Mouse (Mus musculus): ENCODE measurements around the gene Trim2. TPM values are rescaled to one million over a fixed set of nuclear protein-coding genes. Genes with fewer than 3 reads are reported as not detected.
A peak's percentile ranks its signal among the peaks of the same experiment; 100 is the strongest.

Gene Trim2
- total and polyA plus RNA-seq, 2 experiments from 2014 or later = 149 to 291 TPM

DNA sequence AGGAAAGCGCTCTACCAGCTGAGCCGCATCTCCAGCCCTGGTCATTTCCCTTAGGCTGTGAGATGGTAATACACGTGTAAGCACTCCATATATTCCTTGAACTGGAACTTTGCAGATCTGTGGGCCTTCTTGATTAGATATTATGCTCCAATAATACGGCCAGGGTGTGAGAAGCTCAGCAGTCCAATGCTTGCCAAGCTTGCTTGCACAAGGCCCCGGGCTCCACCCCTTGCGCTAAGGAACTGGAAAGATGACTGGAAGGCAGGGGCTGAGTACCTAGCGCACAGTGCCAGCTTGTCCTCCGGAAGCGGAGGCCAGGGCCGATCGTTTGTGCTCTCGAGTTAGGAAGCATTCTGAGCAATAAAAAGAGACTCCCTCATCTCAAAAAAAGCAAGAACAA lies 29.7 kb upstream of the Trim2 start:
- Histone ChIP-seq H3K4me1 (ENCODE audit: insufficient read depth, low read length) (no peaks in the 10 kb centered on the region), H3K27me3 (ENCODE audit: insufficient read depth, low read length) (no peaks in the 10 kb centered on the region), H3K27ac (ENCODE audit: low read depth, low read length) (no peak overlapping the region), H3K9me3 (ENCODE audit: low read length) (no peaks in the 10 kb centered on the region), H3K36me3 (ENCODE audit: insufficient read depth, low read length) (no peaks in the 10 kb centered on the region), H3K4me2 (ENCODE audit: low read depth, low read length, poor library complexity, severe bottlenecking) (no peak overlapping the region), H3K9ac (replicated peaks; ENCODE audit: low read length, poor library complexity, severe bottlenecking) (no peak overlapping the region), H3K4me3 (ENCODE audit: low read depth, low read length) (no peak overlapping the region)
- TF ChIP-seq CTCF (IDR thresholded peaks at IDR 0.05) = no peak
- DNase-seq (ENCODE audit: low spot score) = no peak
- no peak for ATAC-seq (ENCODE audit: low FRiP score)
- 93% methylated on average over 12 of the region's 12 CpGs for WGBS

- no peak for TF ChIP-seq CTCF (IDR thresholded peaks at IDR 0.05)
- Histone ChIP-seq H3K27me3 (ENCODE audit: insufficient read depth, low read length) (no peaks in the 10 kb centered on the region), H3K4me3 (ENCODE audit: low read depth, low read length) (no peak overlapping the region), H3K27ac (ENCODE audit: low read depth, low read length) (no peak overlapping the region), H3K4me2 (ENCODE audit: low read depth, low read length, poor library complexity, severe bottlenecking) (peak overlapping the region; percentile 50; the same call in 1 of the 2 replicates), H3K9me3 (ENCODE audit: low read length) (no peaks in the 10 kb centered on the region), H3K9ac (replicated peaks; ENCODE audit: low read length, poor library complexity, severe bottlenecking) (no peak overlapping the region), H3K4me1 (ENCODE audit: insufficient read depth, low read length) (no peaks in the 10 kb centered on the region), H3K36me3 (ENCODE audit: insufficient read depth, low read length) (no peaks in the 10 kb centered on the region)
- DNase-seq (ENCODE audit: low spot score) (no peak), ATAC-seq (ENCODE audit: low FRiP score) (no peak)
- 39% methylated on average over 8 of the region's 8 CpGs for WGBS
These were observed 28.9 kb upstream of the Trim2 start for GRCm38 (mm10) chr3:84335421-84336073.

GRCm38 (mm10) chr3:84334771-84335420 lies 28.2 kb upstream of the Trim2 start:
- 16% methylated on average over 20 of the region's 20 CpGs for WGBS
- DNase-seq (ENCODE audit: low spot score) = peak; percentile 12

DNA sequence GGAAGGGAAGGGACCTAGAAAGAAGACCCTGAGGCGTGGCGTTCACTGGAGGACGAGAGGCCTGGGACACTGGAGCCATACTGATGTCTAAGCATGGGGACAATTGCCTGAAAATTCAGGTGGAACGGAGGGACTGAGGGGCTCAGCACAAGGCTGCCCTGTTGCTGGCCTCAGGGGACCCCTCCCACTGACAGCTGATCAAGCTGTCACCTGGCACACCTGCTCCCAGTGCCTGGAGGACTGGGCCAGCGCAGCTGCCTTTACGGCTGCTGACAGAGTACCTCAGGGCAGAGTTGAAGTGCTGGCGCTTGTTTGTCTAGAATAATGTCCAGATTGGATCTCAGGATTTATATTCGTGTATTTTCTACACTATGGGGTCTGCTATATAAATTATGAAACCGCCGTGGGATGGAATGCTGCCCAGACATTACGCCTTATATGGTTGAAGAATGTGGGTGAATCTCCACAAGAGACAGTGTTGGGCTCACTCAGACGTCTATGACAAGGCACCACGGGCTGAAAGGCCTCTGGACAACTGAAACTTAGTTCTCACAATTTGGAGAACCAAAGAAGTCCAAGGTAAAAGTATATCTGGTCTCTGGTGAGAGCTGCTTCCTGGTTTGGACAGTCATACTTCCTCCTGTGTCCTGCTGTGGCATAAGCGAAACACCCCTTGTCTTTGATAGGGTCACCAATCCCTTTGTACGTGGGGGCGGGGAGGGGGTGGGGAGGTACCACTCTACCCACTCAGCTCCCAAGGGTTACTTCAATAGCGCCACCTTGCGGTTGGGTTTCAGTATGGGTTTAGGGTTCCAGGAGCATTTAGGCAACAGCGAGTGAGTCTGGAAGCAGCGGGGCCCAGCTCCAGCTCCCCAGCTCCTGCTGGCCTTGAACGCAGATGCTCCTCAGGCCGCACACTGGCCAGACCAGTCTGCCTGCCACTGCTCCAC lies 27.0 kb upstream of the Trim2 start:
- no peak overlapping the region for H3K9ac ChIP-seq (replicated peaks; ENCODE audit: low read length, poor library complexity, severe bottlenecking)
- no peaks in the 10 kb centered on the region for H3K27me3 ChIP-seq (ENCODE audit: insufficient read depth, low read length)
- H3K36me3 ChIP-seq (ENCODE audit: insufficient read depth, low read length) = no peaks in the 10 kb centered on the region
- H3K4me1 ChIP-seq (ENCODE audit: insufficient read depth, low read length) = no peaks in the 10 kb centered on the region
- ATAC-seq (ENCODE audit: low FRiP score) = no peak
- H3K27ac ChIP-seq (ENCODE audit: low read depth, low read length) = no peak overlapping the region
- H3K4me3 ChIP-seq (ENCODE audit: low read depth, low read length) = no peak overlapping the region
- WGBS = 53% methylated on average over 22 of the region's 22 CpGs
- no peaks in the 10 kb centered on the region for H3K9me3 ChIP-seq (ENCODE audit: low read length)
- no peak overlapping the region for H3K4me2 ChIP-seq (ENCODE audit: low read depth, low read length, poor library complexity, severe bottlenecking)
- peak; percentile 17 for DNase-seq (ENCODE audit: low spot score)
- TF ChIP-seq CTCF (IDR thresholded peaks at IDR 0.05) = peak; percentile 59

More at GRCm38 (mm10) chr3:84334771-84335420, 28.2 kb upstream of the Trim2 start:
- no peaks in the 10 kb centered on the region for H3K27me3 ChIP-seq (ENCODE audit: insufficient read depth, low read length)
- H3K4me1 ChIP-seq (ENCODE audit: insufficient read depth, low read length) = no peaks in the 10 kb centered on the region
- peak overlapping the region; percentile 22 for H3K4me3 ChIP-seq (ENCODE audit: low read depth, low read length)
- no peak overlapping the region for H3K27ac ChIP-seq (ENCODE audit: low read depth, low read length)
- no peaks in the 10 kb centered on the region for H3K36me3 ChIP-seq (ENCODE audit: insufficient read depth, low read length)
- H3K9ac ChIP-seq (replicated peaks; ENCODE audit: low read length, poor library complexity, severe bottlenecking) = no peak overlapping the region
- ATAC-seq (ENCODE audit: low FRiP score) = no peak
- no peak for TF ChIP-seq CTCF (IDR thresholded peaks at IDR 0.05)
- H3K4me2 ChIP-seq (ENCODE audit: low read depth, low read length, poor library complexity, severe bottlenecking) = peak overlapping the region; percentile 50
- H3K9me3 ChIP-seq (ENCODE audit: low read length) = no peaks in the 10 kb centered on the region

DNA sequence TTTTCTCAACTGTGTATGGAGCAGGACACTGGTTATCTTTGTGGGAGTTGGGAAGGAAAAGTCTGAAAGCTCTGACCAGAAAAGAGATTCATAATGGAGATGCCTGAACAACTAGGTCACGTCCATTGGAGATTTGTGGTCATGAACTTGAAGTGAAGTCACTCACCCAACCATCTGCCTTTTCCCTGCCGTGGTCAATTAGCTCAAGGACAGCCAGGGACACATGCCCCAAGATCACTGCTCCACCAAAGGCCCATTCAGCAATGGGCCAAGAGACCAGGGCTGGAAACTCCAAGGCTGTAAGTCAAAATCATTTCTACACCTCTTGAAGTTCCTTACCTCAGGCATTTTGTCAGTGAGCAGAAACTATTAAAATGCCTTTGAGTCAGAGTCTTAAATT lies 23.5 kb upstream of the Trim2 start:
- Histone ChIP-seq H3K36me3 (ENCODE audit: insufficient read depth, low read length) (no peaks in the 10 kb centered on the region), H3K9ac (replicated peaks; ENCODE audit: low read length, poor library complexity, severe bottlenecking) (no peak overlapping the region), H3K4me1 (ENCODE audit: insufficient read depth, low read length) (no peaks in the 10 kb centered on the region), H3K27me3 (ENCODE audit: insufficient read depth, low read length) (no peaks in the 10 kb centered on the region), H3K4me2 (ENCODE audit: low read depth, low read length, poor library complexity, severe bottlenecking) (no peak overlapping the region), H3K4me3 (ENCODE audit: low read depth, low read length) (no peak overlapping the region), H3K9me3 (ENCODE audit: low read length) (no peaks in the 10 kb centered on the region), H3K27ac (ENCODE audit: low read depth, low read length) (no peak overlapping the region)
- WGBS = 87% methylated on average over 2 of the region's 2 CpGs
- ATAC-seq (ENCODE audit: low FRiP score) (no peak), DNase-seq (ENCODE audit: low spot score) (no peak)
- no peak for TF ChIP-seq CTCF (IDR thresholded peaks at IDR 0.05)
